Mouse (Mus musculus): ENCODE measurements around the gene Coa3. TPM values are rescaled to one million over a fixed set of nuclear protein-coding genes. Genes with fewer than 3 reads are reported as not detected.

Coa3 gene
- polyA plus RNA-seq, 1 experiment from 2014 or later, result 260 TPM

DNA sequence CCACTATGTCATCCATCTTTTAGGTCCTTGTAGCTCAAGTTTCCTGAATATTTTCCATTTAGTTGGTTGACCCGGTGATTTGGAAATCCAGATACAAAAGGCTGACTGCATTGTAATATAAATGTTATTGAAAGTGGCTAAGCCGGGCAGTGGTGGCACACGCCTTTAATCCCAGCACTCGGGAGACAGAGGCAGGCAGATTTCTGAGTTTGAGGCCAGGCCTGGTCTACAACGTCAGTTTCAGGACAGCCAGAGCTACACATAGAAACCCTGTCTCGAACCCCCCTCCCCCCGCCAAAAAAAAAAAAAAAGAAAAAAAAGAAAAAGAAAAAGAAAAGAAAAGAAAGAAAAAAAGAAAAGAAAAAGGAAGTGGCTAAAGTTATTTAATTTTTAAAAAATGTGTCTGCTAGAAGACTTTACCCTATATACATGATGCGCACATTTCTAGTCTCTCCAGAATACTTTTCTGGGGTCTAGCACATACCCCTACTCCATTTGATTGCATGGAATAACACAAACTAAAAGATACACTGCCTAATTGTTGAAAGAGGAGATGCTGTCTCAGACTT, 36.3 kb upstream of the Coa3 start:
- WGBS, result 80% methylated on average over 8 of the region's 8 CpGs
- Histone ChIP-seq H3K4me2 (ENCODE audit: low read length) (peak overlapping the region; percentile 89), H3K27ac (ENCODE audit: low read depth, low read length) (peak overlapping the region; percentile 35; the same call in 1 of the 2 replicates), H3K9me3 (replicated peaks; ENCODE audit: control insufficient read depth, low read length) (no peaks in the 10 kb centered on the region), H3K27me3 (replicated peaks; ENCODE audit: control insufficient read depth, insufficient read depth, low read length) (no peaks in the 10 kb centered on the region), H3K9ac (ENCODE audit: low read length) (peak overlapping the region; percentile 86), H3K4me3 (ENCODE audit: low read depth, low read length) (peak overlapping the region; percentile 81), H3K36me3 (ENCODE audit: control insufficient read depth, insufficient read depth, low read length) (peaks cover 21% of the 10 kb centered on the region), H3K4me1 (ENCODE audit: control insufficient read depth, insufficient read depth, low read length) (peaks cover 9% of the 10 kb centered on the region; the same call in 1 of the 2 replicates)
- ATAC-seq (no peak; the same call in 1 of the 2 replicates), DNase-seq (ENCODE audit: low spot score) (no peak)

- DNase-seq (ENCODE audit: low spot score) (no peak), ATAC-seq (no peak)
- H3K9me3 ChIP-seq (replicated peaks; ENCODE audit: control insufficient read depth, low read length), result no peaks in the 10 kb centered on the region
- H3K27ac ChIP-seq (ENCODE audit: low read depth, low read length), result no peak overlapping the region
- peaks cover 9% of the 10 kb centered on the region; the same call in 1 of the 2 replicates for H3K4me1 ChIP-seq (ENCODE audit: control insufficient read depth, insufficient read depth, low read length)
- H3K4me3 ChIP-seq (ENCODE audit: low read depth, low read length), result no peak overlapping the region
- no peak overlapping the region for H3K9ac ChIP-seq (ENCODE audit: low read length)
- H3K4me2 ChIP-seq (ENCODE audit: low read length), result no peak overlapping the region
- H3K27me3 ChIP-seq (replicated peaks; ENCODE audit: control insufficient read depth, insufficient read depth, low read length), result no peaks in the 10 kb centered on the region
- H3K36me3 ChIP-seq (ENCODE audit: control insufficient read depth, insufficient read depth, low read length), result peaks cover 15% of the 10 kb centered on the region
- 91% methylated on average over 1 of the region's 1 CpGs for WGBS
Measured at GRCm38 (mm10) chr11:101314567-101314966, 35.7 kb upstream of the Coa3 start.

GRCm38 (mm10) chr11:101312150-101312549, 33.2 kb upstream of the Coa3 start:
- Histone ChIP-seq H3K9ac (ENCODE audit: low read length) (no peak overlapping the region), H3K36me3 (ENCODE audit: control insufficient read depth, insufficient read depth, low read length) (no peaks in the 10 kb centered on the region), H3K4me2 (ENCODE audit: low read length) (no peak overlapping the region), H3K27ac (ENCODE audit: low read depth, low read length) (no peak overlapping the region), H3K4me3 (ENCODE audit: low read depth, low read length) (no peak overlapping the region), H3K4me1 (ENCODE audit: control insufficient read depth, insufficient read depth, low read length) (peaks cover 4% of the 10 kb centered on the region; the same call in 1 of the 2 replicates), H3K27me3 (replicated peaks; ENCODE audit: control insufficient read depth, insufficient read depth, low read length) (no peaks in the 10 kb centered on the region), H3K9me3 (replicated peaks; ENCODE audit: control insufficient read depth, low read length) (no peaks in the 10 kb centered on the region)
- WGBS, result 78% methylated on average over 3 of the region's 3 CpGs
- ATAC-seq (no peak), DNase-seq (ENCODE audit: low spot score) (no peak)

DNA sequence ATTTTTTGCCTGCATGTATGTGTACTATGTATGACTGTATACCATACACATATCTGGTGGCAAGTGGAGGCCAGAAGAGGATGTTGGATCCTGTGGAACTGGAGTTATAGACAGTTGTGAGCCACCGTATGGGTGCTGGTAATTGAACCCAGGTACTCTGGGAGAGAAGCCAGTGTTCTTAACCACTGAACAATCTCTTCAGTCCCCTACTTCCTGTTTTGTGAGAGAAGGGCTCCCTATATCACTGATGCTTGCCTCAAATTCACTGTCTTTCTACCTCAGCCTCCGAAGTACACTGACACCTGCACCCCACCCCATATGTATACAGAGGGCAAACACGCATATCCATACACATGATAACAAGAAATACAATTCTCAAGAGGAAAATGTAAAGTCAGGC, 32.2 kb upstream of the Coa3 start:
- ATAC-seq, result no peak
- DNase-seq (ENCODE audit: low spot score), result no peak
- Histone ChIP-seq H3K9me3 (replicated peaks; ENCODE audit: control insufficient read depth, low read length) (no peaks in the 10 kb centered on the region), H3K4me2 (ENCODE audit: low read length) (no peak overlapping the region), H3K9ac (ENCODE audit: low read length) (no peak overlapping the region), H3K36me3 (ENCODE audit: control insufficient read depth, insufficient read depth, low read length) (no peaks in the 10 kb centered on the region), H3K27ac (ENCODE audit: low read depth, low read length) (no peak overlapping the region), H3K4me3 (ENCODE audit: low read depth, low read length) (no peak overlapping the region), H3K27me3 (replicated peaks; ENCODE audit: control insufficient read depth, insufficient read depth, low read length) (no peaks in the 10 kb centered on the region), H3K4me1 (ENCODE audit: control insufficient read depth, insufficient read depth, low read length) (no peaks in the 10 kb centered on the region)
- WGBS, result 87% methylated on average over 3 of the region's 3 CpGs

DNA sequence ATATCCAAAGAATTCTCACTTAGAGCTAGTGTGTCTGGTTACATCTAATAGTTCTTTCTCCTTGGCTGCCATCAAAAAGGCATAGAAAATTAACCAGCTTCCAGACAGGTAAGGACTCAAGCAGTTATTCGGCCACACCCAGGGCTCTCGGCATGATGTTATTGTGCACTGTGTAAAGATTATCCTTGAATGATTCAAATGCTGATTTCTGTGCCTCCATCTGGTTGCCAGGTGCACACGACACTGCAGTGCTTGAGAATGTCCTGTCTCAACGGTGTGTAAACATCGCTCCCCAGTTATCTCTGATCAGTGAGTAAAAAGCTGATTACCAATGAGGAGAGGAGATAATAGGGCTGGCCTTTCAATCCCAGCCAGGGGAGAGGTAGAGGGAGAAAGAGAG, 28.8 kb upstream of the Coa3 start:
- Histone ChIP-seq H3K27me3 (replicated peaks; ENCODE audit: control insufficient read depth, insufficient read depth, low read length) (no peaks in the 10 kb centered on the region), H3K4me1 (ENCODE audit: control insufficient read depth, insufficient read depth, low read length) (no peaks in the 10 kb centered on the region), H3K4me3 (ENCODE audit: low read depth, low read length) (no peak overlapping the region), H3K27ac (ENCODE audit: low read depth, low read length) (no peak overlapping the region), H3K9ac (ENCODE audit: low read length) (no peak overlapping the region), H3K9me3 (replicated peaks; ENCODE audit: control insufficient read depth, low read length) (no peaks in the 10 kb centered on the region), H3K4me2 (ENCODE audit: low read length) (no peak overlapping the region), H3K36me3 (ENCODE audit: control insufficient read depth, insufficient read depth, low read length) (no peaks in the 10 kb centered on the region)
- DNase-seq (ENCODE audit: low spot score) (no peak), ATAC-seq (no peak)
- WGBS, result 38% methylated on average over 5 of the region's 5 CpGs

DNA sequence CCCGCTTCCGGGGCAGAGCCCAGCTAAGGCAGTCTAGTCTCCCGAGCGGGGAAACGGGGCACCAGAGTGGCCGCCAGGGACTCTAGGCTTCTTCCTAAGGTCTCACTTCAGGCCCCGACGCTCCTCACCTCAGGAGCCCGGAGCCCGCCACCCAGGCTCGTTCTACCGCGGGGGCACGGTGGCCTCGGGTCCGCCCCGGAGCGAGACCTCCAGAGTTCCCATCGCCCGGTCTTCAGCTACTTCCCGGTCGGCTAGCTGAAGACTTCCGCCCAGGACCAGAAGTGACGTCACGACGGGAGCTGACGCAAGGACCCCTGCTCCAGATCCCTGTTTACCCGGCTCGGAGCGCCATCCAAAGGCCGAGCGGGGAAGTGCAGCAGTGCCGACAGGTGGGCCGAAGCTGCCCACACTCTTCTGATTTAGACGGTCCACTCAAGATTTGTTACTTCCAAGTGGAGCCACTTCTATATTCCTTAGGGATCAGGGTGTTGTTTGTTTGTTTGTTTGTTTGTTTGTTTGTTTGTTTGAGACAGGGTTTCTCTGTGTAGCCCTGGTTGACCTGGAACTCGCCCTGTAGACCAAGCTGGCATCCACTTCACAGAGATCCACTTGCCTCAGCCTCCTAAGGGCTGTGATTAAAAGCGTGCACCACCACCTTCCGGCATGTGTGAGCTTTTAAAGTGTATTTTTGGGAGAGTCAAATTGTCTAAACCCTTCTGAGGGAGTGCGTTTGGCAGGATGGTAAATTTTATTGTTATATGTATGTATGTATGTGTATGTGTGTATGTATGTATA, 23.3 kb upstream of the Coa3 start, which contains the start of gene Becn1:
Gene Becn1, minus strand, starts transcription at position 283 of the 795 bp plus-strand sequence.
- WGBS, result 8% methylated on average over 39 of the region's 39 CpGs
- ATAC-seq, result peak; percentile 97
- H3K4me3 ChIP-seq (ENCODE audit: low read depth, low read length), result peak within 1 kb of the TSS; percentile 87

GRCm38 (mm10) chr11:101301299-101302003, 22.5 kb upstream of the Coa3 start:
- no peak for DNase-seq (ENCODE audit: low spot score)
- Histone ChIP-seq H3K27ac (ENCODE audit: low read depth, low read length) (no peak overlapping the region), H3K36me3 (ENCODE audit: control insufficient read depth, insufficient read depth, low read length) (peaks cover 28% of the 10 kb centered on the region)

More for the DNA sequence above, 23.3 kb upstream of the Coa3 start, which contains the start of gene Becn1:
- Histone ChIP-seq H3K4me2 (ENCODE audit: low read length) (peak within 1 kb of the TSS; percentile 99), H3K36me3 (ENCODE audit: control insufficient read depth, insufficient read depth, low read length) (peaks cover 24% of the 10 kb centered on the region), H3K9ac (ENCODE audit: low read length) (peak within 1 kb of the TSS; percentile 88), H3K27ac (ENCODE audit: low read depth, low read length) (no peak within 1 kb of the TSS), H3K9me3 (replicated peaks; ENCODE audit: control insufficient read depth, low read length) (no peaks in the 10 kb centered on the region), H3K27me3 (replicated peaks; ENCODE audit: control insufficient read depth, insufficient read depth, low read length) (no peaks in the 10 kb centered on the region), H3K4me1 (ENCODE audit: control insufficient read depth, insufficient read depth, low read length) (peaks cover 10% of the 10 kb centered on the region)
- peak; percentile 97 for DNase-seq (ENCODE audit: low spot score)

GRCm38 (mm10) chr11:101300881-101301280, 22.0 kb upstream of the Coa3 start:
- peak overlapping the region; percentile 99 for H3K4me2 ChIP-seq (ENCODE audit: low read length)
- H3K9me3 ChIP-seq (replicated peaks; ENCODE audit: control insufficient read depth, low read length), result no peaks in the 10 kb centered on the region
- peak overlapping the region; percentile 87 for H3K4me3 ChIP-seq (ENCODE audit: low read depth, low read length)
- H3K4me1 ChIP-seq (ENCODE audit: control insufficient read depth, insufficient read depth, low read length), result peaks cover 10% of the 10 kb centered on the region
- no peaks in the 10 kb centered on the region for H3K27me3 ChIP-seq (replicated peaks; ENCODE audit: control insufficient read depth, insufficient read depth, low read length)
- 68% methylated on average over 7 of the region's 7 CpGs for WGBS
- H3K27ac ChIP-seq (ENCODE audit: low read depth, low read length), result no peak overlapping the region
- ATAC-seq (no peak), DNase-seq (ENCODE audit: low spot score) (no peak)
- peaks cover 33% of the 10 kb centered on the region for H3K36me3 ChIP-seq (ENCODE audit: control insufficient read depth, insufficient read depth, low read length)
- H3K9ac ChIP-seq (ENCODE audit: low read length), result no peak overlapping the region

More at GRCm38 (mm10) chr11:101301299-101302003, 22.5 kb upstream of the Coa3 start:
- peaks cover 10% of the 10 kb centered on the region for H3K4me1 ChIP-seq (ENCODE audit: control insufficient read depth, insufficient read depth, low read length)
- H3K27me3 ChIP-seq (replicated peaks; ENCODE audit: control insufficient read depth, insufficient read depth, low read length), result no peaks in the 10 kb centered on the region
- peak overlapping the region; percentile 99 for H3K4me2 ChIP-seq (ENCODE audit: low read length)
- peak; percentile 52; the same call in 1 of the 2 replicates for ATAC-seq
- H3K4me3 ChIP-seq (ENCODE audit: low read depth, low read length), result peak overlapping the region; percentile 87
- 15% methylated on average over 26 of the region's 26 CpGs for WGBS
- peak overlapping the region; percentile 88 for H3K9ac ChIP-seq (ENCODE audit: low read length)
- H3K9me3 ChIP-seq (replicated peaks; ENCODE audit: control insufficient read depth, low read length), result no peaks in the 10 kb centered on the region
